26 mouse cellular contexts compared by ENCODE assay signal in genomic region chr13:47211581-47211980, GRCm38 (mm10).
"Had no signal": no experiment of that assay in that cellular context is flagged by ENCODE, and none has a peak within 500 bp of the region (broad histone marks: within the 10 kb centered on the region; RNA-seq: fewer than 3 reads in every experiment).

No protein-coding gene starts in this region.

- H3K27ac ChIP-seq: kidney, postnatal 0 days; layer of hippocampus, adult 2 months; left cerebral cortex, adult 2 months; liver, embryonic 12.5 days; liver, embryonic 15.5 days; lung, embryonic 15.5 days; midbrain, embryonic 10.5 days; midbrain, embryonic 15.5 days; neural tube, embryonic 12.5 days; neural tube, embryonic 15.5 days; stomach, postnatal 0 days had no signal

- H3K4me2 ChIP-seq: liver, embryonic 12.5 days; liver, embryonic 15.5 days; lung, embryonic 15.5 days; midbrain, embryonic 15.5 days; neural tube, embryonic 12.5 days; neural tube, embryonic 15.5 days had no signal

- H3K4me3 ChIP-seq: layer of hippocampus, adult 2 months; left cerebral cortex, adult 2 months; liver, embryonic 12.5 days; liver, embryonic 15.5 days; lung, embryonic 15.5 days; megakaryocyte, embryonic 14.5 days; midbrain, embryonic 10.5 days; midbrain, embryonic 15.5 days; neural tube, embryonic 12.5 days; neural tube, embryonic 15.5 days had no signal

- DNase-seq: kidney, postnatal 25 days; layer of hippocampus, adult 9-11 months; layer of hippocampus, postnatal 36 days; left cerebral cortex, postnatal 4 days; liver; lung, adult 18-20 months; lung, postnatal 10 days; lung, postnatal 36 days; right cerebral cortex, adult 18-20 months; right cerebral cortex, postnatal 14 days; right cerebral cortex, postnatal 4 days; thymus, adult 2 months; thymus, postnatal 14 days; thymus, postnatal 4 days had no signal

- ATAC-seq: liver, embryonic 12.5 days; midbrain, embryonic 15.5 days had no signal

- H3K9ac ChIP-seq: liver, embryonic 12.5 days; liver, embryonic 15.5 days; lung, embryonic 15.5 days; midbrain, embryonic 15.5 days; neural tube, embryonic 12.5 days; neural tube, embryonic 15.5 days had no signal

- H3K36me3 ChIP-seq: liver, embryonic 12.5 days; lung, embryonic 15.5 days; midbrain, embryonic 10.5 days; midbrain, embryonic 15.5 days; neural tube, embryonic 12.5 days; neural tube, embryonic 15.5 days had no signal

- H3K9me3 ChIP-seq: liver, embryonic 15.5 days; midbrain, embryonic 15.5 days; neural tube, embryonic 15.5 days had no signal

- H3K27me3 ChIP-seq: liver, embryonic 12.5 days; liver, embryonic 15.5 days; lung, embryonic 15.5 days; megakaryocyte, embryonic 14.5 days; midbrain, embryonic 15.5 days; neural tube, embryonic 12.5 days; neural tube, embryonic 15.5 days had no signal

- H3K4me1 ChIP-seq: liver, embryonic 12.5 days; midbrain, embryonic 10.5 days; midbrain, embryonic 15.5 days; neural tube, embryonic 12.5 days; neural tube, embryonic 15.5 days had no signal
